Mouse (Mus musculus): ENCODE measurements around the gene Ins1. TPM values are rescaled to one million over a fixed set of nuclear protein-coding genes. Genes with fewer than 3 reads are reported as not detected.

Ins1 gene
- not detected in 2 replicates for polyA plus RNA-seq (2015; fragmentation: Nextera tagmentation; extraction: Ambion mirVana)

GRCm38 (mm10) chr19:52263997-52264396 lies at the start of gene Ins1:
Ins1 (plus strand) TSS chr19:52264297.
- H3K9ac ChIP-seq = no peak within 1 kb of the TSS
- no peak within 1 kb of the TSS for H3K4me3 ChIP-seq

More at GRCm38 (mm10) chr19:52263997-52264396, at the start of gene Ins1:
- H3K27me3 ChIP-seq = no peaks in the 10 kb centered on the region
- H3K4me1 ChIP-seq = no peaks in the 10 kb centered on the region
- no peaks in the 10 kb centered on the region for H3K9me3 ChIP-seq (replicated peaks)
- no peak within 1 kb of the TSS for H3K4me2 ChIP-seq
- H3K36me3 ChIP-seq (ENCODE audit: poor library complexity, severe bottlenecking) = no peaks in the 10 kb centered on the region
- ATAC-seq = no peak
- no peak within 1 kb of the TSS for H3K27ac ChIP-seq
